Mouse (Mus musculus): ENCODE results near the gene Sema4g. TPM values are rescaled to one million over a fixed set of nuclear protein-coding genes. Genes with fewer than 3 reads are reported as not detected.

Gene Sema4g
- polyA plus RNA-seq, 1 experiment, result 15.7 TPM

- Histone ChIP-seq H3K4me3 (ENCODE audit: low read depth, low read length) (peak overlapping the region; percentile 75), H3K36me3 (ENCODE audit: control insufficient read depth, insufficient read depth, low read length, poor library complexity, severe bottlenecking) (0 out of 2 replicates have a peak, but pooled peaks cover 2% of the 10 kb centered on the region), H3K9me3 (replicated peaks; ENCODE audit: control insufficient read depth, insufficient read depth, low read length, poor library complexity, severe bottlenecking) (no peaks in the 10 kb centered on the region), H3K27ac (ENCODE audit: insufficient read depth, low read length) (peak overlapping the region; percentile 82), H3K27me3 (ENCODE audit: control insufficient read depth, insufficient read depth, low read length, poor library complexity, severe bottlenecking) (no peaks in the 10 kb centered on the region), H3K9ac (ENCODE audit: low read depth, poor library complexity, severe bottlenecking) (peak overlapping the region; percentile 86), H3K4me1 (ENCODE audit: control insufficient read depth, insufficient read depth, low read length) (peaks cover 7% of the 10 kb centered on the region)
- TF ChIP-seq POLR2A (IDR thresholded peaks at IDR 0.05; ENCODE audit: insufficient read depth, low read length) (no peak), EP300 (IDR thresholded peaks at IDR 0.05; ENCODE audit: insufficient read depth, low read depth, low read length) (no peak), CTCF (IDR thresholded peaks at IDR 0.05; ENCODE audit: low read depth, low read length) (peak; percentile 19)
Observed at GRCm38 (mm10) chr19:45017216-45017771, 28.4 kb downstream of the Sema4g start.

- Histone ChIP-seq H3K9me3 (replicated peaks; ENCODE audit: control insufficient read depth, insufficient read depth, low read length, poor library complexity, severe bottlenecking) (no peaks in the 10 kb centered on the region), H3K4me1 (ENCODE audit: control insufficient read depth, insufficient read depth, low read length) (peaks cover 5% of the 10 kb centered on the region), H3K27ac (ENCODE audit: insufficient read depth, low read length) (no peak overlapping the region), H3K27me3 (ENCODE audit: control insufficient read depth, insufficient read depth, low read length, poor library complexity, severe bottlenecking) (no peaks in the 10 kb centered on the region), H3K9ac (ENCODE audit: low read depth, poor library complexity, severe bottlenecking) (peak overlapping the region; percentile 86), H3K36me3 (ENCODE audit: control insufficient read depth, insufficient read depth, low read length, poor library complexity, severe bottlenecking) (0 out of 2 replicates have a peak, but pooled peaks cover 2% of the 10 kb centered on the region), H3K4me3 (ENCODE audit: low read depth, low read length) (peak overlapping the region; percentile 75)
- TF ChIP-seq EP300 (IDR thresholded peaks at IDR 0.05; ENCODE audit: insufficient read depth, low read depth, low read length), result no peak
- TF ChIP-seq CTCF (IDR thresholded peaks at IDR 0.05; ENCODE audit: low read depth, low read length), result no peak
- TF ChIP-seq POLR2A (IDR thresholded peaks at IDR 0.05; ENCODE audit: insufficient read depth, low read length), result no peak
Observed at GRCm38 (mm10) chr19:45017909-45018308, 29.0 kb downstream of the Sema4g start.

GRCm38 (mm10) chr19:45018351-45018831, 29.5 kb downstream of the Sema4g start:
- no peaks in the 10 kb centered on the region for H3K27me3 ChIP-seq (ENCODE audit: control insufficient read depth, insufficient read depth, low read length, poor library complexity, severe bottlenecking)
- H3K36me3 ChIP-seq (ENCODE audit: control insufficient read depth, insufficient read depth, low read length, poor library complexity, severe bottlenecking), result 0 out of 2 replicates have a peak, but pooled peaks cover 2% of the 10 kb centered on the region
- peak overlapping the region; percentile 74 for H3K4me3 ChIP-seq (ENCODE audit: low read depth, low read length)
- H3K9me3 ChIP-seq (replicated peaks; ENCODE audit: control insufficient read depth, insufficient read depth, low read length, poor library complexity, severe bottlenecking), result no peaks in the 10 kb centered on the region
- no peak overlapping the region for H3K27ac ChIP-seq (ENCODE audit: insufficient read depth, low read length)
- TF ChIP-seq POLR2A (IDR thresholded peaks at IDR 0.05; ENCODE audit: insufficient read depth, low read length) (no peak), CTCF (IDR thresholded peaks at IDR 0.05; ENCODE audit: low read depth, low read length) (no peak), EP300 (IDR thresholded peaks at IDR 0.05; ENCODE audit: insufficient read depth, low read depth, low read length) (no peak)
- peak overlapping the region; percentile 86 for H3K9ac ChIP-seq (ENCODE audit: low read depth, poor library complexity, severe bottlenecking)
- H3K4me1 ChIP-seq (ENCODE audit: control insufficient read depth, insufficient read depth, low read length), result peaks cover 5% of the 10 kb centered on the region

- Histone ChIP-seq H3K9ac (ENCODE audit: low read depth, poor library complexity, severe bottlenecking) (no peak overlapping the region), H3K27me3 (ENCODE audit: control insufficient read depth, insufficient read depth, low read length, poor library complexity, severe bottlenecking) (no peaks in the 10 kb centered on the region), H3K9me3 (replicated peaks; ENCODE audit: control insufficient read depth, insufficient read depth, low read length, poor library complexity, severe bottlenecking) (no peaks in the 10 kb centered on the region), H3K4me3 (ENCODE audit: low read depth, low read length) (no peak overlapping the region), H3K27ac (ENCODE audit: insufficient read depth, low read length) (no peak overlapping the region), H3K4me1 (ENCODE audit: control insufficient read depth, insufficient read depth, low read length) (no peaks in the 10 kb centered on the region), H3K36me3 (ENCODE audit: control insufficient read depth, insufficient read depth, low read length, poor library complexity, severe bottlenecking) (0 out of 2 replicates have a peak, but pooled peaks cover 2% of the 10 kb centered on the region)
- TF ChIP-seq POLR2A (IDR thresholded peaks at IDR 0.05; ENCODE audit: insufficient read depth, low read length) (no peak), EP300 (IDR thresholded peaks at IDR 0.05; ENCODE audit: insufficient read depth, low read depth, low read length) (no peak), CTCF (IDR thresholded peaks at IDR 0.05; ENCODE audit: low read depth, low read length) (no peak)
Observed at GRCm38 (mm10) chr19:45020348-45020747, 31.4 kb downstream of the Sema4g start.

- no peak overlapping the region for H3K9ac ChIP-seq (ENCODE audit: low read depth, poor library complexity, severe bottlenecking)
- TF ChIP-seq CTCF (IDR thresholded peaks at IDR 0.05; ENCODE audit: low read depth, low read length), result no peak
- TF ChIP-seq POLR2A (IDR thresholded peaks at IDR 0.05; ENCODE audit: insufficient read depth, low read length), result no peak
- H3K4me3 ChIP-seq (ENCODE audit: low read depth, low read length), result no peak overlapping the region
- H3K27ac ChIP-seq (ENCODE audit: insufficient read depth, low read length), result no peak overlapping the region
- no peaks in the 10 kb centered on the region for H3K27me3 ChIP-seq (ENCODE audit: control insufficient read depth, insufficient read depth, low read length, poor library complexity, severe bottlenecking)
- no peaks in the 10 kb centered on the region for H3K9me3 ChIP-seq (replicated peaks; ENCODE audit: control insufficient read depth, insufficient read depth, low read length, poor library complexity, severe bottlenecking)
- H3K4me1 ChIP-seq (ENCODE audit: control insufficient read depth, insufficient read depth, low read length), result peaks cover under 1% of the 10 kb centered on the region
- H3K36me3 ChIP-seq (ENCODE audit: control insufficient read depth, insufficient read depth, low read length, poor library complexity, severe bottlenecking), result 0 out of 2 replicates have a peak, but pooled peaks cover 2% of the 10 kb centered on the region
Observed at GRCm38 (mm10) chr19:45021362-45021761, 32.5 kb downstream of the Sema4g start.

- no peaks in the 10 kb centered on the region for H3K9me3 ChIP-seq (replicated peaks; ENCODE audit: control insufficient read depth, insufficient read depth, low read length, poor library complexity, severe bottlenecking)
- 0 out of 2 replicates have a peak, but pooled peaks cover 2% of the 10 kb centered on the region for H3K36me3 ChIP-seq (ENCODE audit: control insufficient read depth, insufficient read depth, low read length, poor library complexity, severe bottlenecking)
- peaks cover 15% of the 10 kb centered on the region for H3K4me1 ChIP-seq (ENCODE audit: control insufficient read depth, insufficient read depth, low read length)
- TF ChIP-seq POLR2A (IDR thresholded peaks at IDR 0.05; ENCODE audit: insufficient read depth, low read length), result no peak
- no peak for TF ChIP-seq EP300 (IDR thresholded peaks at IDR 0.05; ENCODE audit: insufficient read depth, low read depth, low read length)
- TF ChIP-seq CTCF (IDR thresholded peaks at IDR 0.05; ENCODE audit: low read depth, low read length), result no peak
- H3K4me3 ChIP-seq (ENCODE audit: low read depth, low read length), result no peak overlapping the region
- H3K9ac ChIP-seq (ENCODE audit: low read depth, poor library complexity, severe bottlenecking), result no peak overlapping the region
- H3K27me3 ChIP-seq (ENCODE audit: control insufficient read depth, insufficient read depth, low read length, poor library complexity, severe bottlenecking), result no peaks in the 10 kb centered on the region
- H3K27ac ChIP-seq (ENCODE audit: insufficient read depth, low read length), result no peak overlapping the region
Observed at GRCm38 (mm10) chr19:45023993-45024392, 35.1 kb downstream of the Sema4g start.

Data from ES-Bruce4 (cell line).